In the genomic region with DNA sequence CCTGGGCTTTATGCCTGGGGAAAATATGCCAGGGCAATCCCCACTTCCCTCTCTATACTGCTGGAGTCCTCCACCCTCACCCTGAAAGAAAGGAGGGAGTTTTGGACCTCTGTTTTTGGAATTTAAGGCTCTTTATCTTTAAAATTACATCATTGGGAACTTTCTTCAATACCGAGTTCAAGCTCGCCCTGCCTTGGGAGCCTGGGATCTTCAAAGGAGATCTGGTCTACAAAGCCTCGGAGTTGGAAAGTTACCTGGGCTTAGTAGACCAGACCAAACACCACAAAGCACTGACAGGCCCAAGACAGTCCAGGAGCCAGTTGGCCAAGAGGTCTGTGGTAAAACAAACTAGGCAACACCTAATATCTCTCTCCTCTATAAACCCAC, we compare ENCODE assay signal across 28 mouse cellular contexts. TPM values are rescaled to one million over a fixed set of nuclear protein-coding genes. Genes with fewer than 3 reads are reported as not detected.
DNase-seq lines count a peak whose midpoint lies in the region; ATAC-seq and TF ChIP-seq lines count a peak whose summit lies in the region.
"Had no signal": no experiment of that assay in that cellular context is flagged by ENCODE, and none has a peak within 500 bp of the region (broad histone marks: within the 10 kb centered on the region; RNA-seq: fewer than 3 reads in every experiment).

No protein-coding gene starts in this region.

- 13% methylated on average over 3 of the region's 3 CpGs for WGBS in midbrain, embryonic 11.5 days
- WGBS in midbrain, embryonic 10.5 days, result 7% methylated on average over 3 of the region's 3 CpGs
- WGBS in intestine, embryonic 16.5 days, result 45% methylated on average over 3 of the region's 3 CpGs
- WGBS in liver, postnatal 0 days (ENCODE audit: insufficient replicate concordance), result 28% methylated on average over 3 of the region's 3 CpGs

- no peak overlapping the region for H3K4me3 ChIP-seq in midbrain, embryonic 11.5 days (ENCODE audit: low read depth, low read length)
- H3K4me3 ChIP-seq in midbrain, embryonic 10.5 days, result no peak overlapping the region
- no peak overlapping the region for H3K4me3 ChIP-seq in intestine, embryonic 16.5 days (ENCODE audit: low read length)
- no peak overlapping the region for H3K4me3 ChIP-seq in liver, postnatal 0 days (ENCODE audit: low read depth, low read length)
- H3K4me3 ChIP-seq: embryonic facial prominence, embryonic 15.5 days; forebrain, embryonic 12.5 days; hindbrain, embryonic 13.5 days; limb, embryonic 15.5 days had no signal

- ATAC-seq in midbrain, embryonic 11.5 days (ENCODE audit: low FRiP score), result no peak
- no peak for ATAC-seq in intestine, embryonic 16.5 days
- ATAC-seq in liver, postnatal 0 days, result no peak
- ATAC-seq: forebrain, postnatal 0 days; inflammation-experienced regulatory T-cells, adult 6 months; midbrain, embryonic 16.5 days; Patski had no signal

- TF ChIP-seq CTCF in liver, postnatal 0 days (IDR thresholded peaks at IDR 0.05; ENCODE audit: low read depth), result no peak

- peak; percentile 84 for DNase-seq in midbrain, embryonic 11.5 days (ENCODE audit: low spot score, missing footprints)
- no peak for DNase-seq in midbrain, embryonic 10.5 days (ENCODE audit: low spot score)
- DNase-seq in ZHBTc4 (ENCODE audit: low read depth, low spot score), result peak; percentile 61
- DNase-seq in liver, postnatal 0 days, result no peak
- no peak for DNase-seq in cerebellum, adult 9-10 months
- DNase-seq in kidney, postnatal 10 days, result no peak
- DNase-seq: adrenal gland, postnatal 25 days; B cell, adult 2 months; cerebellum, adult 18-20 months; cerebellum, postnatal 14 days; forebrain, postnatal 0 days; kidney, adult 9 months; kidney, postnatal 14 days; layer of hippocampus, adult 9-11 months; lung, embryonic 14.5 days; lung, postnatal 14 days; spleen, adult 18-20 months; thymus, adult 2 months; thymus, postnatal 36 days had no signal

- no peak overlapping the region for H3K27ac ChIP-seq in midbrain, embryonic 11.5 days (ENCODE audit: low read depth, low read length)
- H3K27ac ChIP-seq in midbrain, embryonic 10.5 days (replicated peaks), result no peak overlapping the region
- 0 out of 2 replicates have a peak overlapping the region, but pooled peaks have one; percentile 26 for H3K27ac ChIP-seq in intestine, embryonic 16.5 days (ENCODE audit: low read length)
- H3K27ac ChIP-seq in liver, postnatal 0 days (ENCODE audit: low read depth), result no peak overlapping the region
- H3K27ac ChIP-seq: embryonic facial prominence, embryonic 15.5 days; forebrain, embryonic 12.5 days; hindbrain, embryonic 13.5 days; limb, embryonic 15.5 days had no signal

- no peak overlapping the region for H3K9ac ChIP-seq in midbrain, embryonic 11.5 days (ENCODE audit: low read length)
- no peak overlapping the region; the same call in 1 of the 2 replicates for H3K9ac ChIP-seq in intestine, embryonic 16.5 days (ENCODE audit: low read depth, low read length)
- H3K9ac ChIP-seq in liver, postnatal 0 days (replicated peaks), result no peak overlapping the region
- H3K9ac ChIP-seq: embryonic facial prominence, embryonic 15.5 days; forebrain, embryonic 12.5 days; forebrain, postnatal 0 days; hindbrain, embryonic 13.5 days; limb, embryonic 15.5 days; lung, embryonic 14.5 days had no signal

- H3K9me3 ChIP-seq in midbrain, embryonic 11.5 days (ENCODE audit: control insufficient read depth, low read length), result 0 out of 2 replicates have a peak, but pooled peaks cover 2% of the 10 kb centered on the region
- 0 out of 2 replicates have a peak, but pooled peaks cover 4% of the 10 kb centered on the region for H3K9me3 ChIP-seq in midbrain, embryonic 10.5 days (replicated peaks)
- H3K9me3 ChIP-seq in intestine, embryonic 16.5 days (ENCODE audit: control insufficient read depth, low read length), result no peaks in the 10 kb centered on the region
- no peaks in the 10 kb centered on the region for H3K9me3 ChIP-seq in liver, postnatal 0 days (ENCODE audit: low read length)
- H3K9me3 ChIP-seq: embryonic facial prominence, embryonic 15.5 days; forebrain, embryonic 12.5 days; hindbrain, embryonic 13.5 days; limb, embryonic 15.5 days had no signal

- peaks cover 80% of the 10 kb centered on the region for H3K27me3 ChIP-seq in midbrain, embryonic 11.5 days (ENCODE audit: control insufficient read depth, insufficient read depth, low read length)
- peaks cover 100% of the 10 kb centered on the region for H3K27me3 ChIP-seq in midbrain, embryonic 10.5 days (ENCODE audit: low read depth, poor library complexity, severe bottlenecking)
- H3K27me3 ChIP-seq in intestine, embryonic 16.5 days (replicated peaks; ENCODE audit: control insufficient read depth, insufficient read depth, low read length), result peaks cover 17% of the 10 kb centered on the region
- H3K27me3 ChIP-seq in liver, postnatal 0 days (ENCODE audit: insufficient read depth, low read length), result peaks cover 38% of the 10 kb centered on the region

- no peak overlapping the region for H3K4me2 ChIP-seq in midbrain, embryonic 11.5 days
- peak overlapping the region; percentile 75 for H3K4me2 ChIP-seq in intestine, embryonic 16.5 days (ENCODE audit: low read depth, low read length)
- H3K4me2 ChIP-seq in liver, postnatal 0 days (ENCODE audit: low read depth, low read length), result 0 out of 2 replicates have a peak overlapping the region, but pooled peaks have one; percentile 63
- H3K4me2 ChIP-seq: embryonic facial prominence, embryonic 15.5 days; forebrain, embryonic 12.5 days; hindbrain, embryonic 13.5 days; limb, embryonic 15.5 days had no signal

- TF ChIP-seq EP300 in liver, postnatal 0 days (IDR thresholded peaks at IDR 0.05; ENCODE audit: low read depth), result no peak

- H3K36me3 ChIP-seq in midbrain, embryonic 11.5 days (ENCODE audit: control insufficient read depth, insufficient read depth, low read length), result no peaks in the 10 kb centered on the region
- no peaks in the 10 kb centered on the region for H3K36me3 ChIP-seq in midbrain, embryonic 10.5 days
- H3K36me3 ChIP-seq in intestine, embryonic 16.5 days (ENCODE audit: control insufficient read depth, insufficient read depth, low read length), result no peaks in the 10 kb centered on the region
- H3K36me3 ChIP-seq in liver, postnatal 0 days (replicated peaks; ENCODE audit: insufficient read depth, low read length), result no peaks in the 10 kb centered on the region
- H3K36me3 ChIP-seq: embryonic facial prominence, embryonic 15.5 days; forebrain, embryonic 12.5 days; hindbrain, embryonic 13.5 days; limb, embryonic 15.5 days had no signal

- H3K4me1 ChIP-seq in midbrain, embryonic 11.5 days (ENCODE audit: control insufficient read depth, insufficient read depth, low read length), result peaks cover 13% of the 10 kb centered on the region
- peaks cover 46% of the 10 kb centered on the region for H3K4me1 ChIP-seq in midbrain, embryonic 10.5 days
- H3K4me1 ChIP-seq in intestine, embryonic 16.5 days (ENCODE audit: control insufficient read depth, insufficient read depth, low read length), result peaks cover 12% of the 10 kb centered on the region
- H3K4me1 ChIP-seq in liver, postnatal 0 days (ENCODE audit: insufficient read depth), result peaks cover 7% of the 10 kb centered on the region

RNA-seq across cellular contexts. Expression of a gene that starts 6.1 kb away (rescaled TPM):
- polyA plus RNA-seq in midbrain, embryonic 11.5 days (2014; fragmentation: Nextera tagmentation; extraction: Ambion mirVana), result 0.40 and 0.52 TPM in 2 replicates
- polyA plus RNA-seq in midbrain, embryonic 10.5 days (2016; fragmentation: Nextera tagmentation; extraction: Ambion mirVana), result 0.20 and 0.27 TPM in 2 replicates
- 8.4 and 9.0 TPM in 2 replicates for polyA plus RNA-seq in intestine, embryonic 16.5 days (2015; fragmentation: Nextera tagmentation; extraction: Ambion mirVana)
- 3.1 and 3.2 TPM in 2 replicates for polyA plus RNA-seq in liver, postnatal 0 days (2015; fragmentation: Nextera tagmentation; extraction: Ambion mirVana)
- polyA plus RNA-seq: cortical plate, adult 2 months; inflammation-experienced regulatory T-cells, adult 6 months had no signal

Comparison
In these comparisons a context has a peak if more than half of its experiments do, and no peak if none do; other contexts are left out.
1. DNase-seq: peak in midbrain, embryonic 11.5 days (single experiment) and ZHBTc4 (single experiment); none in midbrain, embryonic 10.5 days (single experiment), liver, postnatal 0 days (single experiment), cerebellum, adult 9-10 months (single experiment) and kidney, postnatal 10 days (single experiment).